Mouse (Mus musculus): ENCODE measurements around the gene Laptm5.

GRCm38 (mm10) chr4:130913077-130913476 is at the start of gene Laptm5:
- TF ChIP-seq CTCF (IDR thresholded peaks at IDR 0.05; ENCODE audit: borderline replicate concordance, control insufficient read depth, extremely low read depth, insufficient read depth, low read length, poor library complexity), result no peak
- TF ChIP-seq POLR2A (IDR thresholded peaks at IDR 0.05; ENCODE audit: control insufficient read depth, extremely low read depth, insufficient read depth, low read length, poor library complexity), result peak; percentile 97

Measured in thymus, adult 2 months (tissue).